Mouse (Mus musculus): ENCODE measurements at regions not wholly inside any gene's neighbourhood (a gene's known extent, or its start where the extent isn't known, plus 50 kb on each side); places are given as distances from the start of the nearest gene placed in this dataset.

DNA sequence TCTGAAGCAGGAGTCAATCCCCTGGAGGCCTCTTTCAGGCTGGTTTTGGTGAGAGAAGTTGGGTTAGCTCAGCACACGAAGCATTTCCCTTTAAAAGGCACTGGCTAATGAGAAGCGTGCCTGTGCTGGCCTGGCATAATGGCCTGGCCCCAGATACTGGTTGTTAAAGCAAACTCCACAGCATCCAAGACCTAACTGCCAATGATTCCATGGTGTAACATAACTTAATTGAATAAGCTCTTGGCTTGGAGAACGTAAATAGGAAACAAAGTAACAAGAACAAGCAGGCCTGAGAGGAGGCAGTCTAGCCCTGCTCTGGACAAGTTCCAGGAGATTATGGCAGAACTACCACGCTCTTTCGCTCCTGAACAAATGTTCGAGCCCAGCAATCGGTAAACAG is 133.2 kb upstream of the Lrig3 start:
- H3K36me3 ChIP-seq (replicated peaks; ENCODE audit: control insufficient read depth, insufficient read depth, low read length): no peaks in the 10 kb centered on the region
- no peak for ATAC-seq (ENCODE audit: insufficient read depth, low read depth)
- TF ChIP-seq CTCF (IDR thresholded peaks at IDR 0.05; ENCODE audit: low read depth): no peak
- TF ChIP-seq EP300 (IDR thresholded peaks at IDR 0.05; ENCODE audit: low read depth): no peak
- no peaks in the 10 kb centered on the region for H3K4me1 ChIP-seq (ENCODE audit: control insufficient read depth, insufficient read depth)
- H3K27me3 ChIP-seq (ENCODE audit: control insufficient read depth, insufficient read depth, low read length): no peaks in the 10 kb centered on the region
- no peaks in the 10 kb centered on the region for H3K9me3 ChIP-seq (replicated peaks; ENCODE audit: control insufficient read depth, low read length)
- 74% methylated on average over 7 of the region's 7 CpGs for whole genome bisulfite sequencing
- no peak overlapping the region for H3K4me3 ChIP-seq (ENCODE audit: low read depth, low read length)
- H3K4me2 ChIP-seq (ENCODE audit: low read depth, low read length): no peak overlapping the region
- DNase-seq (ENCODE audit: low spot score): no peak
- no peak overlapping the region for H3K9ac ChIP-seq (replicated peaks; ENCODE audit: low read depth, low read length)
- H3K27ac ChIP-seq (ENCODE audit: low read depth): no peak overlapping the region

DNA sequence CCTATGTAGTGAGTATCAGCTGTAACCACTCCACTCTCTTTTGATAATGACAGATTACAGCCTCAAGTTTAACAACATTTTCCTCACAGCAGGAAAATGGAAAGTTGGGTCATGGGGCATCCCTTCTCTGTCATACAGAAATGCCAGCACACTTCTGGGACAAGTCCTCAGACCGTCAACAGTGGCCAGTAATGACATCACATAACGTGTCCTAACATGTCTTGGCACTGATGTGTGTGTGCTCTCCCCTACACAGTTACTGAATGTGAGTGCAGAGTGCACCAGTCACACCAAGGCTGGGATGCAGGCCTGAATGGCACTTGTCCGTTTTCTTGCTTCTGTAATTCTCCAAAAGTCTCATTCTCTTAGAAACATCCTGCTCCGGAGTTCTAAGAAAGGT is 132.0 kb upstream of the Lrig3 start:
- Histone ChIP-seq H3K4me1 (ENCODE audit: control insufficient read depth, insufficient read depth) (no peaks in the 10 kb centered on the region), H3K4me2 (ENCODE audit: low read depth, low read length) (no peak overlapping the region), H3K36me3 (replicated peaks; ENCODE audit: control insufficient read depth, insufficient read depth, low read length) (no peaks in the 10 kb centered on the region), H3K9me3 (replicated peaks; ENCODE audit: control insufficient read depth, low read length) (no peaks in the 10 kb centered on the region), H3K4me3 (ENCODE audit: low read depth, low read length) (no peak overlapping the region), H3K9ac (replicated peaks; ENCODE audit: low read depth, low read length) (no peak overlapping the region), H3K27me3 (ENCODE audit: control insufficient read depth, insufficient read depth, low read length) (no peaks in the 10 kb centered on the region), H3K27ac (ENCODE audit: low read depth) (no peak overlapping the region)
- TF ChIP-seq CTCF (IDR thresholded peaks at IDR 0.05; ENCODE audit: low read depth) (no peak), EP300 (IDR thresholded peaks at IDR 0.05; ENCODE audit: low read depth) (no peak)
- 70% methylated on average over 4 of the region's 4 CpGs for WGBS
- DNase-seq (ENCODE audit: low spot score) (no peak), ATAC-seq (ENCODE audit: insufficient read depth, low read depth) (no peak)

GRCm38 (mm10) chr10:125838982-125839381 is 127.0 kb upstream of the Lrig3 start:
- H3K9me3 ChIP-seq (replicated peaks; ENCODE audit: control insufficient read depth, low read length): no peaks in the 10 kb centered on the region
- H3K36me3 ChIP-seq (replicated peaks; ENCODE audit: control insufficient read depth, insufficient read depth, low read length): no peaks in the 10 kb centered on the region
- no peaks in the 10 kb centered on the region for H3K27me3 ChIP-seq (ENCODE audit: control insufficient read depth, insufficient read depth, low read length)
- no peak for TF ChIP-seq EP300 (IDR thresholded peaks at IDR 0.05; ENCODE audit: low read depth)
- no peak for TF ChIP-seq CTCF (IDR thresholded peaks at IDR 0.05; ENCODE audit: low read depth)
- WGBS: 60% methylated on average over 11 of the region's 11 CpGs
- no peak overlapping the region for H3K27ac ChIP-seq (ENCODE audit: low read depth)
- no peaks in the 10 kb centered on the region for H3K4me1 ChIP-seq (ENCODE audit: control insufficient read depth, insufficient read depth)
- DNase-seq (ENCODE audit: low spot score) (no peak), ATAC-seq (ENCODE audit: insufficient read depth, low read depth) (no peak)
- no peak overlapping the region for H3K9ac ChIP-seq (replicated peaks; ENCODE audit: low read depth, low read length)
- H3K4me3 ChIP-seq (ENCODE audit: low read depth, low read length): no peak overlapping the region
- H3K4me2 ChIP-seq (ENCODE audit: low read depth, low read length): no peak overlapping the region

GRCm38 (mm10) chr10:125839621-125840141 is 126.3 kb upstream of the Lrig3 start:
- no peak overlapping the region for H3K4me2 ChIP-seq (ENCODE audit: low read depth, low read length)
- no peaks in the 10 kb centered on the region for H3K36me3 ChIP-seq (replicated peaks; ENCODE audit: control insufficient read depth, insufficient read depth, low read length)
- no peaks in the 10 kb centered on the region for H3K4me1 ChIP-seq (ENCODE audit: control insufficient read depth, insufficient read depth)
- DNase-seq (ENCODE audit: low spot score) (no peak), ATAC-seq (ENCODE audit: insufficient read depth, low read depth) (no peak)
- H3K27me3 ChIP-seq (ENCODE audit: control insufficient read depth, insufficient read depth, low read length): no peaks in the 10 kb centered on the region
- TF ChIP-seq EP300 (IDR thresholded peaks at IDR 0.05; ENCODE audit: low read depth) (no peak), CTCF (IDR thresholded peaks at IDR 0.05; ENCODE audit: low read depth) (no peak)
- WGBS: 18% methylated on average over 5 of the region's 5 CpGs
- H3K4me3 ChIP-seq (ENCODE audit: low read depth, low read length): no peak overlapping the region
- H3K9ac ChIP-seq (replicated peaks; ENCODE audit: low read depth, low read length): no peak overlapping the region
- H3K27ac ChIP-seq (ENCODE audit: low read depth): no peak overlapping the region
- no peaks in the 10 kb centered on the region for H3K9me3 ChIP-seq (replicated peaks; ENCODE audit: control insufficient read depth, low read length)

- 79% methylated on average over 1 of the region's 1 CpGs for WGBS
- Histone ChIP-seq H3K36me3 (replicated peaks; ENCODE audit: control insufficient read depth, insufficient read depth, low read length) (no peaks in the 10 kb centered on the region), H3K4me1 (ENCODE audit: control insufficient read depth, insufficient read depth) (no peaks in the 10 kb centered on the region), H3K9ac (replicated peaks; ENCODE audit: low read depth, low read length) (no peak overlapping the region), H3K27ac (ENCODE audit: low read depth) (no peak overlapping the region), H3K27me3 (ENCODE audit: control insufficient read depth, insufficient read depth, low read length) (no peaks in the 10 kb centered on the region), H3K9me3 (replicated peaks; ENCODE audit: control insufficient read depth, low read length) (no peaks in the 10 kb centered on the region), H3K4me3 (ENCODE audit: low read depth, low read length) (no peak overlapping the region), H3K4me2 (ENCODE audit: low read depth, low read length) (no peak overlapping the region)
- no peak for ATAC-seq (ENCODE audit: insufficient read depth, low read depth)
- no peak for DNase-seq (ENCODE audit: low spot score)
- no peak for TF ChIP-seq EP300 (IDR thresholded peaks at IDR 0.05; ENCODE audit: low read depth)
- TF ChIP-seq CTCF (IDR thresholded peaks at IDR 0.05; ENCODE audit: low read depth): no peak
Measured at GRCm38 (mm10) chr10:125840388-125840787, 125.6 kb upstream of the Lrig3 start.

DNA sequence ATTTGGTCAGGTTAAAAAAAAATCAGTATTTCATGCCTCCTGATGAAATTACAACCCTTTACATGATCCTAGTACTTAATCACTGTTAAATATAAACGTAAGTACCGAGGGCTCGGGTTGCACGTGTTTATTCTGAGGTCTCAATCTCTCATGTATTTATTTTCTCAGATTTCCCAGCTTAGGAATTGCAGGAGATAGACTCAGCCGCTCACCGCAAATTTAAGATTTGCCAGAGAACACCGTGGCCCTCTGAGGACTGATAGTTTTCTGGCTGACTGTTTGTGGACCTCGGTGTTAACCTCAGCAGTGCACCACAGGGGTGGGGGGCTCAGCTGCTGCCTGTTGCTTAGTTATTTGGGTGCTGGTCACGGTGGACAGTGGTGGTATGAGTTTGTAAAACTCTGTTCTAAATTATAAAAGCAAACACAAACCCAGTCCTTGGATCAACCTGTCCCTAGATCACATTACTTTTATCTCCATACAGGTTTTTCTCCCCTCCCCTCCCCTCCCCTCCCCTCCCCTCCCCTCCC is 121.6 kb upstream of the Lrig3 start:
- Histone ChIP-seq H3K4me1 (ENCODE audit: control insufficient read depth, insufficient read depth) (no peaks in the 10 kb centered on the region), H3K27ac (ENCODE audit: low read depth) (no peak overlapping the region), H3K9me3 (replicated peaks; ENCODE audit: control insufficient read depth, low read length) (no peaks in the 10 kb centered on the region), H3K4me3 (ENCODE audit: low read depth, low read length) (no peak overlapping the region), H3K4me2 (ENCODE audit: low read depth, low read length) (no peak overlapping the region), H3K36me3 (replicated peaks; ENCODE audit: control insufficient read depth, insufficient read depth, low read length) (no peaks in the 10 kb centered on the region), H3K27me3 (ENCODE audit: control insufficient read depth, insufficient read depth, low read length) (peaks cover 8% of the 10 kb centered on the region; the same call in 1 of the 2 replicates), H3K9ac (replicated peaks; ENCODE audit: low read depth, low read length) (no peak overlapping the region)
- WGBS: 52% methylated on average over 9 of the region's 9 CpGs
- TF ChIP-seq CTCF (IDR thresholded peaks at IDR 0.05; ENCODE audit: low read depth) (no peak), EP300 (IDR thresholded peaks at IDR 0.05; ENCODE audit: low read depth) (no peak)
- DNase-seq (ENCODE audit: low spot score): no peak
- no peak for ATAC-seq (ENCODE audit: insufficient read depth, low read depth)

All from heart, postnatal 0 days (tissue).